Mouse (Mus musculus): ENCODE results near the gene Cpb1.

The Cpb1 gene

DNA sequence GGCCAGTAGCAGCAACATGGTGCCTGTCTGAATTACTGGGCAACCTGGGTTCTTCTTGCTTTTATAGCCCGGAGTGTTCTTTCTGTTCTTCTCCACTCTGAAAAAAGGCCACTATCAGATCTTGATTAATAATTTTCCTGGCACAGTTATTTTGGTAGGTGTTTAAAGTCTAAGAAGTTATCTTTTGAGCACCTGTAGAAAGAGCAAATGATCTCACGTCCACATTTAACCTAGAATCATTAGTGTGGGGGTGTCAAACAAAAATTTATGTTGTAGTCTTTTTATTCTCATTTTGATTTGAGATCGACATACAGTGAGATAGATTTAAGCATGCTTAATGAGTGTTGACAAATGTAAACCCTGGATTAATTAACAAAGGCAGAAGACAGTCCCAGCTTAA is at the start of gene Cpb1:
Gene Cpb1, minus strand, starts transcription at position 101 of the 400 bp plus-strand sequence.
- DNase-seq, result no peak

DNA sequence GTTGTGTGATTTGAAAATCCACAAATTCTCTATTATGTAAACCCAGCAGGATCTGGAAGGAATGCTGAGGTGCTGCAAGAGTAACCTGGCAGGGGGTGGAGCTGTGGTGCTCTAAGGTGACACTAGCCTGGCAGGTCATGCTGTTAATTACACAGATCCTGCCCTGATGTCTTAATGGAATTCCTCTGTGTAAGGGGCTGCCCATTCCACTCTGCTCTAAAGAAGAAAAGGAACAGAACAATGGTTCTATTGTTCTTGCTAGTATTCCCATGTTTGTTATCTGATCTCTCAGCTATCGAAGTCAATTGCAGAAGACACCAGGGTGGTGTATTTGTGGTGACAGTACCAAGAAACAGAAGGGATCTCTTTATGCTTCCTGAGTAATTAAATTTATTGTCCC is 41.7 kb upstream of the Cpb1 start:
- DNase-seq, result no peak

DNA sequence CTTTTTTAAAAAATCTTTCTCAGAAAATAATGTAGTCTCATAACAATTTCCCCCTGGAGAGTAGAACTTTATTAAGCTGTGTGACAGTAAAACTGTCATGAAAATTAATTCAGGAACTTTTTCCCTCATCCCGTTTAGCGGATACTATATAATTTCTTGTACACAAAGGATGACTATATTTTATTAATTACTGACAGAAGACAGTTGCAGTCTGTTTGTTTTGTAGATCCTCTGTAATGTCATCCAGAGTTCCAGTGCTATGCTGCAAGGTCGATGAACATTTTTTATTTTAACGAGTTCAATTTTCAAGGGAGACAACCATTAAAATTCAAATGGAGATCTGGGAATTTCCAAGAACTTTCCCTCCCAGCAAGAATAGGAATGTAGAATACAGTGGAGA is 33.6 kb upstream of the Cpb1 start:
- DNase-seq, result no peak

DNA sequence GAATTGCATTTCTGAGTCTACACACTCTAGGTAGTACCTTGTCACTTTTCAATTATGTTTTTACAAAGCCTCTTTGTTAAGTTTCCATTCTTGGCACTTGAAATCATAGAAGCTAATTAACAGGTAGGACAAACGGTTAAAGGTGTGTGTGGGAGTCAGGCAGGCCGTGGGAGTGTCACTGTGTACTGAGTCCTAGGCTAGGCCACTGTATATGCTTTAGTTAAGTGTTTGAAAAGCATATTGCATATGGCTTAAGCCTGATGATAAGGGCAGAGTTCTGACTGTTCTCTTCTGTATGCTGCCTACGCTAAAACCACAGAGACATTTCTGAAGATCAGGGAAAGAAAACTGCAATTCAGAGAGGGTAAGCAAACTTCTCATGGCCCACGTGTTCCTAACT is 31.7 kb upstream of the Cpb1 start:
- DNase-seq, result no peak

DNA sequence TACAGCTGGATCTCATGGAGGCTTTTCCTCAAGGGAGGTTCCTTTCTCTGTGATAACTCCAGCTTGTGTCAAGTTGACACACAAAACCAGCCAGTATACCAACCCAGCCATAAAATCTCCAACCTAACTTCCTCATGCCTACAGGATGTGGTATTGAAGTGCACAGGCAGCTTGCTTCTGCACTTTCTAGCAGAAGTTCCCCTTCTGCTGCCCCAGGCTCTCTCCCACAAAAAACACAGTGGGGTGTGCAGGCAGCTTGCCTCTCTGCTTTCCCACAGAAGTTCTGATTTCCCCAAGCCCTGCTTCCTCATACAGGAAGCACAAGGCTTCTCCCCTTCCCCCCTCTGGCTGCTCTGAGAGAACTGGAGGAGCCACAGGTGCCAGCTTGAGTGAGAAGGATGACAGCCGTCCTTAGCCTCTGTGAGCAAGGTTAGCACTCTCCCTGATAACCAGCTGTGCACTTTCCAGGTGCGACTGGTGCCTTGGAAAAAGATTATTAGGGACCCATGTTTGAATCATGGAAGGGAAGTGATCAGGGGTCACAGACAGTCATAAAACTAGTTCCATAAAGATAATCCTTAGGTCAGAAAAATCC is 29.3 kb upstream of the Cpb1 start:
- DNase-seq, result no peak

DNA sequence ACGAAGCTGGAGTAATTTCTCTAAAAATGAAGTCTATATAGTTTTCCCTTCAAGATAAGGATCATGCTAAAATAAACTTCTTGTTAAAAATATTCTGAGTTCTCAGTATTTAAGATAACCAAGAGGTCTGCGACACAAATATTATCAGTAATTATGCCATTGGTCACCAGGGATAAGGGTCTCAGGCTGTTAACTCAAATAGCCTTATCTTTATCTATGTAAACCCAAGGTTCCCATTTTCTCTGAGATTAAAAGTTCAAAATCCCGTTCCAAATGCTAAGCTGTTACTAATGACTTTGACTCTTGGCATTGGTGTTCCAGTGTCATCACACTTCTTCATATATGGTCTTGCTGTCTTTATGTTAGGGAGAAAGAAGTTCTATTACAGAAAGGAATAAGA is 20.0 kb upstream of the Cpb1 start:
- DNase-seq, result no peak

DNA sequence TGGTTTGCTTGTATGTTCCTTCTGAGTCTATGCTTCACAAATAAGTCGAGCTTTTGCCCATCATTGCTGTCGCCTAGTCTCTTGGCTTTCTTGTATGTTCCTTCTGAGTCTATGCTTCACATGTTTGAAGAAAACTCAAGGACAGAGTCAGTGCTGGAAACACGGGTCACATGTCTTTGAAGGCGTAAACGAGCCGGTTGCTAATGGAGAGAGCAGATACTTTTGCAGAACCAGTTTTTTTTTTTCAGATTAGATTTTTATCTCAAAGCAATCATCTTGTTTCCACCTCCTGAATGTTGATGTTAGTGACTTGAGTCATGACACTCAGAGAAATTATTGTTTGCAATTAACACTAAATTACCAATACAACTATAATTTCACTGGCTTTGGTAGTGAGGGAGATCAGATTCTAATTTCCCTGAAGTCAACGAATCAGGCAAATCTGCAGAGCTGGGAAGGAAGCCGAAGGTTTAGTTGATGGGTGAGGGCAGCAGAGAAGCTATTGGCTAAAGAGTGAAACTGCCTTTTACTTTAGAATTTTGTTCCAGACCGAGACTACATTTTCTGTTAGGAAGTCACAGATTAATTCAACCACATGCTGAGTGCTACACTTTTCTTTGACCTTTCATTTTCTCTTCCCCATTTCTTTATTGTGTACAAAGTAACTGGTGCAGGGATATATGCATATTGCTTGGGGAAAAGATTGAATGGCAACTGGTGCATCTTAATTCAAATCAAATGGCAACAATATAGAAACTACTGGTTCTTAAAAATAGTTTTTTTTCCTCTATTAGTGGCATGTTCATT is 19.2 kb upstream of the Cpb1 start:
- DNase-seq, result no peak

DNA sequence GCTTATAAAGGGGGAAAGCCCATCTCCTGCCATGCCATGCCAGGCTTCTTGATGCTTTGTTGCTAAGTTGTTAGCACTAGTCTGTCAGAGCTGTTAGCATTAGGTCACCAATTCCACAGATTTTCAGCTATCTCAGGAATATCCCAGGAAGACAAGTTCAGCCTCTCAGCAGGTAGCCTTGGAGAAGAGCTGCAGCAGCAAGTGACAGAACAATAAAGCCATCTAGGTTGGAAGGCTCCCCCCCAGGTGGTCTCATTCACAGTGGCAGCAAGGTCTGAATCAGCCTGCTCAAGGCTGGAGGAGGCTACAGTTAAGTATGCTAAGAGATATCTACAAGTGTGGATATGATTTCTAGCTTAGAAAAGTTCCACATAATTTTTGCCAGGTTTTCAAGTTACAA is 15.8 kb upstream of the Cpb1 start:
- DNase-seq, result no peak

DNA sequence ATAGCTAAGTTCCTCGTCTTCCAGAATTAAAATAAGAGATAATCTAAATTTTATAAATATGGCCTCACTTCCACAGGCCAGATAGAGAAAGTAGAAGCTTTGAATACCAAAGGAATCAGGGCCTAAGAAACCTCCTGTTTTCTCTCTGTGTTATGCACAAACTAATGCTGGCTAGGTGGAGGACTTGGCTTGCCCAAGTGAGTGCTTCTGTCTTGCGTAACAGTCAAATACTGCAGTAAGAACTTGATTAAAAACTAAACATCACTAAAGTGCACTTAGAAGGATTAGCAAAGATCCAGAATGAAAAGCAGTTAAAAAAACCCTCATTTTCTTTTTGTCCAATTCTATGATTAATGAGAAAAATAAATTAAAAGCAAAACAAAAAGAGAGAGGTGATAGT is 13.2 kb upstream of the Cpb1 start:
- no peak for DNase-seq

DNA sequence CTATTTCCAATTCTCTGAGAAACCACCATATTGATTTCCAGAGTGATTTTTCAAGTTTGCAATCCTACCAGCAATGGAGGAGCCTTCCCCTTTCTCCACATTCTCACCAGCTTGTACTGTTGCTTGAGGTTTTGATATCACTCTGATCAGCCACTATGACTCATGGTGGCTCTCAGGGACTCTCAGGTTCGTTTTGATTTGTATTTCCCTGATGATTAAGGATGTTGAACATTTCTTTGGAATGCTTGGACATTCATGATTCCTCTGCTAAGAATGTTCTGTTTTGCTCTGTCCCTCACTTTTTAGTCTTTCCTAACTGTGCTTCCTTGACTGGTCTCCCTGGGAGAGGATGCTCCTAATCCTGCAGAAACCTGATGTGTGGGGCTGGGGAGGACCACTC is 6.3 kb upstream of the Cpb1 start:
- DNase-seq, result no peak

DNA sequence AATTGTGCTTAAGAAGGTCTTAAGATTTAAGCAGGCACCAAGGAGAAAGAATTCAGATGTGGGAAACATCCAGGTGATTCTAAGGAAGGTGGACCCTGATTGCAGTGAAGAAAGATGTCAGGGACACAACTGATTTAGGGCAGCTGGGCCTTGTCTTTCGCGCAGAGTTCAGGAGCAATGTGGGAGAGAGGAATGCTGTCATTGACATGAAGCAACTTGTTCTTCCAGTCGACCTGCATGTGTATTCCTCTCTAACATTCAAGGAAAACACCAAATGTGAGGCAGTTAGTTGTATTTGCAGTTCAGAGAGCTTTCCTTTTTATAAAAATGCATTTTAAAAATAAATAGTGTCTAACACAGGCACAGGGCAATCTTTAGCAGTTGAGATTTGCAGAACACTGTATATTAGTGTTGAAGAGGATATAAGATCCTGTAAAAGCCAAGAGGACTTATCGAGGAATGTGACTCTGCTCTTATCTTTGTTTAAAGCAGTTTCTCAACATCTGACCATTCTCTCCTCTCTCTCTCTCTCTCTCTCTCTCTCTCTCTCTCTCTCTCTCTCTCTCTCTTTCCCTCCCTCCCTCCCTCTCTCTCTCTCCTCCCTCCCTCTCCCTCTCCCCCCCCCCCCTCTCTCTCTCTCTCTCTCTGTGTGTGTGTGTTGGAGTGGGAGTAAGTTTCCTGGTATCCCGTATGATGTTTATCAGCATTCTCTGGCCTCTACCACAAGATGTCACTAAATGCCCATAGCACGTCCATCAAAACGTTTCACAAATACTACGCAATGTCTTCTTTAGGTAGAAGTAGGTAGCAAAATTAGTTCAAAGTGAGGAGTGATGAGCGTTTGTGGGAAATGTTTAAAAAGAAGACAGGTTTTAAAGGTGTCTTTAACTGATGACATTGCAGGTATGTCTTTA is 20.7 kb downstream of the Cpb1 start:
- DNase-seq, result no peak

DNA sequence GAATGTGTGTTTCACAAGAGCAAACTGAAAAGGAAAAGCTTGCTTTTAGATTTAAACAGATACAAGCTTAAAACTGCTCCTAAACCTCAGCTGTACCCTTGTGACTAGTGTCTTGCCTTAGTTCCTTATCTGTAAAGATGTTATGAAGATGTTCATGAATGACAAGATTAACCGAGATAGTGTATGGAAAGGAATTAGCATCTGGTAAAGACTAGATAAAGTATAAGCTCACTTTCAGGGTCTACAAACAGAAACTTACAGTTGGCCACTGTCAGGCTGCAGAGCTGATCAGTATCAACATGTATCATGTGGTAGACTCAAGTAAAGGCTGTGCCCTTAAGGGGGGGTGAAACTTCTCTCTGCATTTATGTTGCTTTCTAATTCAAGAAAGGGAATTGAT is 31.6 kb downstream of the Cpb1 start:
- no peak for DNase-seq

DNA sequence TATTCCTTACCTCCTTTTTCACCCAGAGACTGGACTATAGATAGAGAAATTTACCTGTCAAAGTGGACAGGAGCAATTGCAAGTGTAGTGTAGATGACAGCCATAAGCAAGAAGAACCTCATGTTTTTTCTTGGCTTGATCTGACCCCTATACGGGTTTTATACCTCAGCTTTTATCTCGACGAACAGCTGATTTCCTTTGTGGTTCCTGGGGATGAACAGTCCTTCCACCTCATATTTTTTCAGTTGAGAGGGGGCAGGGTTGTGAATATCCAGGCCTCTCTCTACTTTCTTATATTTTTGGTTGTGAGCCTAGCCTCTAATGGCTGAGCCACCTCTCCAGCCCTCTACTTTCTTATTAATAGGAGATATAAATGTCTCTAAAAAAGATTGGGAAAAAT is 33.5 kb downstream of the Cpb1 start, which contains the start of gene Cpa3:
Gene Cpa3, minus strand, starts transcription at position 132 of the 400 bp plus-strand sequence.
- no peak for DNase-seq

DNA sequence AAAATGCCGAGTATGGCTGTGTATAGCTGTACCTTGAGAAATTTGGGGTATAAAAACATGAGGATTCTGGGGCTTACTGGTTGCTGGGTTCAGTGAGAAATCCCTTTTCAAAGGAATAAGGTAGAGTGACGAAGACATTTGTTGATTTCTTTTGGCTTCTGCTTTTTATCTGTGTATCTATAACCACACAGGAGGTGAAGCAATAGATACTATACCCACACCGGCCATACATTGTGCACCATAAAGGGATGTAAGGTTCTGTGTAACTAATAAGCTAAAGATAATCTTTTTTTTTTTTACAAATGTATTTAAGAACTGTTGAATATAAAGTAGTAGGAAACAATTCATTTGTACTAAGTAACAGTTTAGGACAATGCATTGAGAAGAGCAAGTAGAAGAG is 35.8 kb downstream of the Cpb1 start:
- no peak for DNase-seq

DNA sequence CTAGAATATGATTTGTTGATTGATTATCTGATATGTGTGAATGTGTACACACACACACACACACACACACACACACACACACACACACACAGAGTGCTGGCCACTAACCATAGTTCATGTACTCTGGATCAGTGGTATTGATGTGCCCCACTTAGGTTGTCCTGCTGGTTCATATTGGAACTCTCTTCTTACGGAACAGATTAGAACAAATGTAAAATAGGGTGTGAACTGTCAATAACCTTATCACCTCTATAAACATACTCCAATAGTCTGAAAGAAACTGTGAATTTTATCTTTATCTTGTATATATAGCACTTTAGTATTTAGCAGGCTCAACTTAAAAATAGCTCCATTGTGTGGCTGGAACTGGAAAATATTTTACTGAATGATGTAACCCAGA is 38.6 kb downstream of the Cpb1 start:
- no peak for DNase-seq

DNA sequence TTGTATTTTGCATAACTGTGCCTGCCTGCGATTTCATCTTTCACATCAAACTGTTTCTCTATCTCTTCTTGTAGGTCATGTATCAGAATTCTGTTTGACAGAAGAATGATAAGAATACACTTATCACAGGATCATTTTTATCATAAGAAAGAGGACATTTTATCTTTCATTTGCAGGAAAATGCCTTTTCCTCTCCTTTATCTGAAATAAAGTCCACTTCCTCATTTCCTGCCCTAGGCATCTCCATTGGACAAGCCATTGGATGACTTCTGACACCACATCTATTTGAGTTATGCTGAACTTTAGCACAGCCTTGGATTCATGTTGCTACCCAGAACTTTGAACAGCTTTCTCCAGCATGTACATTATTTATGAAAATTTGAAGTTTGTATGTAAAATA is 46.5 kb downstream of the Cpb1 start:
- no peak for DNase-seq

DNA sequence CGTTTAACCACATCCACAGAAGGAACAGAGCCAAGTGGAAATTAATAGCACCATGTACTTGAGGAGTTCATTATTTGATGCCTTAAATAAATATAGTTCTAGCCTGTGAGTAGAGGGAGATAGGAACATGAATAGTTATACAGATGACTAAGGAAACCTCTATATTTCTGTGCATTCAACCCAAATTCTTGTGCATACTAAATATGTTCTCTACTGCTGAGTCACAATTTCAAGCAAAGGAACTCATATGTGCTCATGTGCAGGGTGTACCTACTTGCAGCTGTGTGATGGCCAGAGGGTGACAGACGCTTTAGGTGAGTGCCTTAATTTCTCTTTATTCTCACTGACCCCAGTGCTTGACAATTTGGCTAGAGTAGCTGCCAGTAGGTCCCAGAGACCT is 50.1 kb downstream of the Cpb1 start:
- no peak for DNase-seq

DNA sequence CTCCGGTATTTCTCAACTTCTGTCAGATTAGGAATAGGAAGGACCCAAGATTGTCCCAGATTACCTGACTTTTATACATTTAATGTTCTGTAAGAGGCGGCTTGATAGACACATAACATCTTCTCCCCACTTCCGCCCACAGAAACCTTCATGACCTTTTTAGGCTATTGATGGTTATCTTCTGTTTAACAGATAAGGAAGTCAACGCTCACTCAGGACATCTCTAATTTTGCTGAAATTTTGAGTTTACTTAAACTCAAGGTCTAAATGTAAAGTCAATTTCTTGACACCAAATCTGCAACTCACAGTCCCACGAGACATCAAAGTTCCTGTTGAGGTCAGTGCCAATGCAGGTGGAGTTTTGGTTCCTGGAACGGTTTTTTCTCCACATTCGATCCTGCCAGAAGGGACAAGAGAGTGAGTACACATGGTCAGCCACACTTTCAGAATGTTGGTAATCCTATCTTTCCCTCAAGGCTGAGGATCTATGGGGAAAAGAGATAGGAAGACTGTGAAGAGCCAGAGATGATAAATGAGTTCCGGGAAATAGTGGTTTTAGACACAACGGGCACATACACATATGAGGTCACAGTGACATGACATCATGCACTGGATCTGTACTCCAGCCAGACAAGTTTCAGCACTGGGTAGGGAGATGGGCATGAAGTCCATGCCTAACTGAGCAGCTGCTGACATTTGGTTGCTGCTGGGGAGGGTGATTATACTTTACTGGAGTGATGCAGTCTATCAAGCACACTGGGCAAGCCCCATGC is 52.4 kb downstream of the Cpb1 start:
- no peak for DNase-seq

DNA sequence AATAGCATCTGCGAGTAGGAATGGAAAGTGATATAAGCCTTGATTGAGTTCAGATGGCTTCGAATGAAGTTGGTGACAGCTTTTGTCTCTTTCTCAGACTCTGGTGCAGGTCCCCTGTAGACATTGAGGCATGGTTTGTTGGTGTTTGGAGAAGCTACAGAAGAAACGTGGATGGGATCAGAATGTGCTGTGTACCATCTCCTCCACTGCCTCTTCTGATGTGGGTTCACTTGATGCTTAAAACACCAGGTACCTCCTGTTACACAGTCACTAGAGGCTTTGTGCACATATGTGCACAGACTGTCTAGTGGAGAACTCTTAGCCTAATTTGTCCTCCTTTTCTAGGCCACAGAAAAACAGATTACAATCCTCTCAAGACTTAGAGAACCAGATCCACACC is 53.4 kb downstream of the Cpb1 start:
- no peak for DNase-seq

DNA sequence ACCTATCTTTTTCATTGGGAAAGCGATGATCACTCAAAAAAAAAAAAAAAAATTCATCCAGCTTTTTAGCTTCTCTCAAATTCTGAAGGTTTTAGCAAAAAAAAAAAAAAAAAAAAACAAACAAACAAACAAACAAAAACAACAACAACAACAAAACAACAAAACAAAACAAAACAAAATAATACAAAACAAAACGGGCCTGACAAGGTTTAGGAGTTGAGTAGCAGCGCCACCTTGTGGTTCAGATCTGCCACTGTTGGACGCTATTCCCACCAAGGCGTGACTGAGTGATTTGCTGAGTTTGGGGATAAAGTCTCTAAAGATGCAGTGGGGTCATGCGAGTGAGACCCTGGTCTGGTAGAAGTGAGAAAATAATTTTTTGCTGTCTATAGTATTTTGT is 76.7 kb downstream of the Cpb1 start:
- DNase-seq, result peak; percentile 54 to 68

Data from kidney, postnatal 25 days (tissue).